Mouse (Mus musculus) cerebellum, adult 9-11 months (tissue): ENCODE data around the gene Ints12.
A peak's percentile ranks its signal among the peaks of the same experiment; 100 is the strongest.

ENCODE experiments used
- DNase-seq: peaks from one replicate; pipeline ENCODE4 v3.0.0; 2022

Gene Ints12

GRCm38 (mm10) chr3:133091664-133092273, at the start of gene Ints12, which contains the start of gene Gstcd:
Gene Ints12, plus strand, starts transcription at chr3:133091840.
Gene Gstcd, minus strand, starts transcription at chr3:133092033.
- DNase-seq, result peak; percentile 93

GRCm38 (mm10) chr3:133052068-133052467, 39.6 kb upstream of the Ints12 start:
- no peak for DNase-seq

- no peak for DNase-seq
Measured at GRCm38 (mm10) chr3:133075560-133075959, 16.1 kb upstream of the Ints12 start.

GRCm38 (mm10) chr3:133082736-133083135, 8.9 kb upstream of the Ints12 start:
- DNase-seq, result no peak

- no peak for DNase-seq
Measured at GRCm38 (mm10) chr3:133085858-133086257, 5.8 kb upstream of the Ints12 start.

GRCm38 (mm10) chr3:133090247-133091120, 1.2 kb upstream of the Ints12 start:
- DNase-seq, result no peak

GRCm38 (mm10) chr3:133091121-133091663, 448 bp upstream of the Ints12 start:
- no peak for DNase-seq

GRCm38 (mm10) chr3:133092274-133092853, 724 bp downstream of the Ints12 start:
- DNase-seq, result no peak

GRCm38 (mm10) chr3:133092936-133093335, 1.3 kb downstream of the Ints12 start:
- DNase-seq, result no peak

- no peak for DNase-seq
Measured at GRCm38 (mm10) chr3:133094305-133094704, 2.7 kb downstream of the Ints12 start.

GRCm38 (mm10) chr3:133097936-133098335, 6.3 kb downstream of the Ints12 start:
- no peak for DNase-seq

- DNase-seq, result no peak
Measured at GRCm38 (mm10) chr3:133098336-133098735, 6.7 kb downstream of the Ints12 start.

GRCm38 (mm10) chr3:133098909-133099308, 7.3 kb downstream of the Ints12 start:
- no peak for DNase-seq

GRCm38 (mm10) chr3:133103768-133104167, 12.1 kb downstream of the Ints12 start:
- no peak for DNase-seq

- no peak for DNase-seq
Measured at GRCm38 (mm10) chr3:133104436-133104835, 12.8 kb downstream of the Ints12 start.

- DNase-seq, result no peak
Measured at GRCm38 (mm10) chr3:133108731-133109130, 17.1 kb downstream of the Ints12 start.

GRCm38 (mm10) chr3:133109844-133110243, 18.2 kb downstream of the Ints12 start:
- no peak for DNase-seq

GRCm38 (mm10) chr3:133111741-133112140, 20.1 kb downstream of the Ints12 start:
- no peak for DNase-seq

- no peak for DNase-seq
Measured at GRCm38 (mm10) chr3:133113281-133113680, 21.6 kb downstream of the Ints12 start.

GRCm38 (mm10) chr3:133131372-133131771, 39.7 kb downstream of the Ints12 start:
- no peak for DNase-seq

- DNase-seq, result no peak
Measured at GRCm38 (mm10) chr3:133132611-133133010, 41.0 kb downstream of the Ints12 start.

- DNase-seq, result no peak
Measured at GRCm38 (mm10) chr3:133141877-133142276, 50.2 kb downstream of the Ints12 start.

GRCm38 (mm10) chr3:133144511-133145147, 53.0 kb downstream of the Ints12 start:
- no peak for DNase-seq
